Mouse (Mus musculus): ENCODE data around the gene Ndufa10.

DNA sequence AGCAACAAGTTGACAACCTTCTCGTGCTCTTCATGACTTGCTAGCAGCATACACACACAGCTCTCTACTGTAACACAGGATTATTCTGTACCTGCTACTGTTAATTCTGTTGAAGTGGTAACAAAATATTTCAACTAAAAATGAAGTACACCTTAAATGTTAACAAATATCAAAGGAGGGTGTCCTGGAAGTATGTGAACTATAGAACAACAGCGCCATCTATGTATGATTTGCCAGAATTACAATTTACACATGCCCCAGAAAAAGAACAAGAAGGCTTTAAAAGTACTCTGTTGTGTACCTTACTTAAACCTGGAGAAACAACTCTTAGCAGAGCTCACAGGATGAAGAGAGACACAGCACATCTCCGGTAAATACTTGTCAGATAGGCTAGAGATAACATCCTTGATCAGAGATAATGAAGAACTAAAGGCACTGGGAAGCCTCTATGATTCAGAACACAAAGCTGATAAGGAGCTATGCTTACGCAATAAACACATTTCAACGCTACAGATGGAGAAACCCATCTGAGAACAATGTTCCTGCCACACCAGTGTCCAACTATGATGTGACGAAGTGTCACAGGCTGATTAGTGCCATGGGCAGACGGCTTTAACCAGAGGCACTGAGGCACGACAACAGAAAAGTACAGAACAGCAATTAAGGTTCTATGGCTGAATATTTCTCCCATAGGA lies 19.8 kb downstream of the Ndufa10 start:
- TF ChIP-seq EP300 (IDR thresholded peaks at IDR 0.05; ENCODE audit: low read depth) (no peak), CTCF (IDR thresholded peaks at IDR 0.05; ENCODE audit: low read depth) (peak; percentile 43; the same call in 1 of the 2 replicates)

Measured in liver, embryonic 14.5 days (tissue).